Mouse (Mus musculus) brain, embryonic 14.5 days (tissue): ENCODE measurements around the gene Tmem221.

Source experiments
- CTCF ChIP-seq: fragments of 200-500 bp; IDR thresholded peaks from 2 replicates; pipeline ENCODE4 v1.5.1; 2012; ENCODE audit warnings: inconsistent platforms, mild to moderate bottlenecking, moderate library complexity, borderline replicate concordance; ENCODE audit not compliant: insufficient read depth, insufficient read length; ENCODE audit errors: extremely low read depth
- POLR2A ChIP-seq: fragments of 200-500 bp; IDR thresholded peaks from 2 replicates; pipeline ENCODE4 v1.6.1; 2012; ENCODE audit warnings: mild to moderate bottlenecking, inconsistent platforms, borderline replicate concordance; ENCODE audit not compliant: poor library complexity, insufficient read depth, insufficient read length, severe bottlenecking; ENCODE audit errors: extremely low read depth

GRCm38 (mm10) chr8:71592374-71593170 lies 33.9 kb upstream of the Tmem221 start:
- TF ChIP-seq CTCF (no peak), POLR2A (no peak)
